Mouse (Mus musculus) common myeloid progenitor, adult 5-6 weeks (primary cell): ENCODE measurements at regions not wholly inside any gene's neighbourhood (a gene's known extent, or its start where the extent isn't known, plus 50 kb on each side); places are given as distances from the start of the nearest gene placed in this dataset.

Experiments used
- ATAC-seq: replicated peaks from 2 replicates; pipeline ENCODE4 v1.8.0; 2016; ENCODE audit warnings: low read depth, mild to moderate bottlenecking, moderate TSS enrichment, inconsistent platforms; ENCODE audit not compliant: poor library complexity, severe bottlenecking

DNA sequence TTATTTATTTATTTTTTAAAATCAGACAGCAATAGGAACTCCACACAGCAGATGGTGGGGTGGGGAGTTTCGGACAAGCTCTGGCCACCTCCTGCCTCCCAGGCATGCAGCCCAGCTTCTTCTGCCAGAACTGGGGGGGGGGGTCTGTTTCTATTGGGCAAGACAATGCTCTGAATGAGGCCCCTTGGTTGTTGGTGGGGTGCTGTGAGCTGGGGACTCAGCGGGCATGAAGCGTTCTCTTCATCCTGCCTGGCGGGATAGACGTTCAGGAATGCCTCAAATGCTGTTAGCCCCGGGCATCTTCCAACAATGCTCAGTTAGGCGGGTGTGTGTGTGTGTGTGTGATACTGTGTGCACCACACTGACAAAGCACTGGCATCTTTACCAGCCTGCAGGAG lies 103.7 kb downstream of the E030025P04Rik start:
- no peak for ATAC-seq

DNA sequence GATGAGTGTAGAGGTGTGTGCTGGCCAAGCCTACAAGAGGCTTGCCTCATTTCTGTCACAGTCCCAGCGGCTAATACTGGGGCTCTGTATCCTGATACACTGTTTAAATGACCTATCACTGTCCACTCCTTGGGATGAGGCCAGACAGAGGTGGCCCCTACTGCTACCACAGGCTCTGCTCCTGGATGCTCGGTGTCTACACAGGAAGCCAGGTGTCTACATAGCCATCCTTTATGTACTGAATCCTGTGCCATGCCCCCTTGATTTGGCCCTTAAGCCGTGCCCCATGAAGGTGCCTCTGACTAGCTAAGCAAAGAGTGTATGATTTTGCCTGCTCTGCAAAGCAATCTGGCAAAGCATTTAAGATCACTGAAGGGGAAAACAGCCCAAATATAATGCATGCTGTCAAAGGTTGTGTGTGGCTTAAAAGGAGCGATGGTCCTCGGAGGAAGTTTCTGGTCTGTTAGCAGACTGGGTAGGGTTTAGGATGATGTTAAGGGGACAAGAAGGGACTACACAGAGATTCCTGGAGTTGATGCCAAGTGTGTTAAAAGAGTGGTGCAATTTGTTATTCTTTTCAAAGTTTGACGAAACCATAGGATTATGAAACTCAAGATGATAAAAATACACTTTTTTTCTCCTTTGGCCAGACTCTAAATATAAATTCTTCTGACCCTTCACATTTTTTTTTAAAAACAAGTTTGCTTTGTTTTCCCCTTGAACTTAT lies 104.2 kb downstream of the E030025P04Rik start:
- ATAC-seq, result no peak

DNA sequence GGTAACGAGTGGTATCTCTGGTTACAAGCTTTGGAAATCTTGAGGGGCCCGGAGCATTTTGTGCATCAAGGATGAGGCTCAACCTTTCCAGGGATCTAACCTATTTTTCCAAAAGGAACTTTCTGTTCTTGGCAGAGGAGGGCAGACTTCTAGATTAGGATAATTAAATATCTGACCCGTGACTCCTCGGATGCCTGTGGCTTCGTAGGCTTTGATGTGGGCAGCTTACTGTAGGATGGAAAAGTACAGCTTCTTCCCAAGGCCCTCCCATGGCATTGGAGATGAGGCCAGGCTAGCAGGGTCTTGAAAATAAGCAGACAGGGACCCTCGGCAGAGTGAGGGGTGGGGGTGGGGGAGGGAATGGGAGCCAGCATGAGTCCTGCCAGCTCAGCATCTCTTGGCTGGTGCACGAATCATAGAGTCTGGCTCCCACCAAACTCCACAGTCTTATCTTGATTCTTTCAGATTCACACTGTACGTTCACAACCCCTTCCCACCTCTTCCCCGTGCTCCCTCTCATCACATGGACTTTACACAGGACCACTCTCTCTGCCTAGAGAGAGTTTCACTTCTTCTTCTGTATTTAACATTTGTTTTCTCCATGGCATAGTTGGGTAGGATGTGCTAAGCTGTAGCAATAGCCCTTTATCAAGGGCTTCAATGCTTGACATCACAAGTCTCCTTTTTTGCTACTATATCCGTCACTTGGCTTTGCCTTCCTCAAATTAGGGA lies 104.9 kb downstream of the E030025P04Rik start:
- ATAC-seq, result no peak

DNA sequence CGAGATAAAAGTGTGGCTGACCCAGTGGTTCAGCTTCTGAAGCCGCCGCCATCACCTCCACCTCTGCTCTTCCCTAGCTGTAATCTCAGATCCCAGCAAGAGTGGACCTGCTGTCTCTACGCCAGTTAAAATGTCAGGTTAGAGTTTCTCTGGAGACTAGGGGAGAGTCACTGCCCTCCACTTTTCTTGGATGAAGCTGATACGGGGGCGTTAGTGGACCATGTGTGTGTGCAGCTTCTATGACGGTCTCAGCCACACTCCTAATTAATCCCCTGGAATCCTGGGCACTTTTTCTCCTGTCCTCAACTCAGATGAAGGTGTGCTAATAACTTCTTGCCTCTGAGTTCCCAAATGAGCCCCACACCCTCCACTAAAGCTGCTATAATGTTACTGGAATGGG lies 106.0 kb downstream of the E030025P04Rik start:
- ATAC-seq, result no peak

DNA sequence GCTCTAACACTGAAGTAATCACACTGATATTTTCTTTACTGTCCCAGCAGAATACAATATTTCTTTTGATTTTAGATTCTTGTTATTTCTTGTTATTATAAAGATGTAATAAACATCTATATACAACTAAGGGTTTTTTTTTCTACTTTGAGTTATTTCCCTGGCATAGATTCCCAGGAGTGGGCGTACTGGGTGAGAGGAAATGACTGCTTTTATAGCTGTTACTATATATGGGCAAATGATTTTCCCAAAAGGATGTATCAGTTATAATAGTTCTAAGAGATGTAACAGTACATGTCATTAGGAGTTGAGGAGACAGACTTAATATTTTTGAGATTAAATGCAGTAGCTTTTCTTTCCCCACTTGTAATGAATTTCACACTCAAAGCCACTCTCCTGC lies 109.6 kb downstream of the E030025P04Rik start:
- no peak for ATAC-seq

DNA sequence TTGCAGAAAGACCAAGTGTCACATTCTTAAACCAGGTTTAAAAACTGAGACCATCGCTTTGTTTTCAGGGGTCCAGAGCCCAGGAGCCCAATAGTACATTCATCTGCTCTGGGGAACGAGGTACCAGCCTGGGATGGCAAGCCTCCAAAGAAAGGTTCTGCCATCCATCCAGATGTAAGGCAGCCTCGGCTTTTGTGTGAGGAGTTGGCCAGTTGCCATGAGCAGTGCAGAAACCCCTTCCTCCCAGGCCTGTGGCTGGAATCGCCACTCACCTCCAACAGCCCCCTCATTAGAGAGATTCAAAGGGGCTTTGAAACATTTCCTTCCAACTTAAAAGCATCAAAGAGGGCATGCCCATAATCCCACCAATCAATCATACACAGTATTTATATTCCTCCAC lies 110.1 kb downstream of the E030025P04Rik start:
- no peak for ATAC-seq

DNA sequence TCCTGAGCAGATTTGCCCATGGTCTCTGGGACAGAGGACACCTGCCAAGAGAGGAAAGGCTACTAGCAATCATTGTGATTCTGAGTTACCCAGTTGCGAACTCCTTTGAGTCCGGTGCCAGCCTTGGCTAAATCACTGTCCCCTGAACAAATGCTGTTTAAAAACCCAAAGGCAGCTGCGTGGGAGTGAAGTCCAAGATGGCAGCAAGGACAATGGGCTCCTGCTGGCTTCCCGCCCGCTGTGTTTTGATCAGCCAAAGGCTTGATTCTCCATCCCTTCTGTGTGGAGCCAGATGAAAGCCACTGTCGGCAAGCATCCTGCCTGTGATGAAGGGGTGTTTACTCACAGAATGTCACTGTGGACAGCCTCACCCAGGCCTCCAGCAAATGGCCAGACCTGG lies 111.4 kb downstream of the E030025P04Rik start:
- ATAC-seq, result no peak

DNA sequence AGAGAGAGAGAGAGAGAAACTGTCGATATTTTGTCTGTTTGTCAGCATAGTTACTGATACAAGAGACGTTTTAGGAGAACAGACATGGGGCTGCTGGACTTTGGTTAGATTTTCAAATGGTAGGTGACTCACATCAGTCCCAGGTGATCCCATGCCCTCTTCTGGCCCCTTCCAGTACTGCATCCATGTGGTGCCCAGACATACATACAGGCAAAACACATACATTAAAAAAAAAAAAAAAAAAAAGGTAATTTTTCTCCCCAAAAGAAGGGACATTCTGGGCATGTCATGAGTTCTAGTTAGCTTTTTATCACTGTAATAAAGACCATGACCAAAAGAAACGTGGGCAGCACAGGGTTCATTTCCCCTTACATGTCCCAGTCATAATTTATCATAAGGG lies 110.3 kb downstream of the Axin2 start:
- peak; percentile 71; the same call in 1 of the 2 replicates for ATAC-seq

DNA sequence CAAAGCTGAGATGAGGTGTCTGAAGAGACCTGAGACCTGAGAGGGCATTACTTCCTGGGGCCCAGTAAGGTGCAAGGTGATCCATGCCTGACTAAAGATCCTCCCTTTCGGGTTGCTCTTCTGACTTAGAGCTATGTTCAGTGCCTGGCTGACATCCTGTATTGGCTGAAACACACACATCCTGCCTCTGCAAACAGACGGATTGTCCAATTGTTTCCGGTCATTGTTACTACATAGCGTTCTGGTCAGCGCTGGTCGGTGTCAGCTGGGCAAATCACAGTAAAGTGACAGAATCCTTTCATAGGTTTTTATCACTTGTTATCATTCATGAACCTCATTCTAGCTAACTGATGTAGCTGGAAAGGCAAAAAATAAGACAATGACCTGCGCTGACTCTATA lies 109.7 kb downstream of the Axin2 start:
- ATAC-seq, result no peak

DNA sequence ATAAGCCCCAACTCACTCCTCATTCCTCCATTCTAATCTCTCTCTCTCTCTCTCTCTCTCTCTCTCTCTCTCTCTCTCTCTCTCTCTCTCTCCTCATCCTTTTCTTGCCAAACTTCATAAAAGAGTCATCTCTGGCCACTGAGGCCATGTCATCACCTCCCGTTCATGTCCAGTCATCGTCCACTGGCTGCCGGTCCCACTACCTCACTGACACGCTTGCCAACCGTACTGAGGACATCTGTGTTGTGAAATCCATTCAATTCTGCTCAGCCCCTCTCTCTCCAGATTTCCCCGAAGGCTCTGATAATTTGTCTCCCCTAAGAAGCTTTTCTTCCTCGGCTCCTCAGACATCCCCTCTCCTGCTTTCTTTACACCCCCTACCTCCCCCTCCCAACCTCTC lies 94.7 kb downstream of the Axin2 start:
- ATAC-seq, result no peak

DNA sequence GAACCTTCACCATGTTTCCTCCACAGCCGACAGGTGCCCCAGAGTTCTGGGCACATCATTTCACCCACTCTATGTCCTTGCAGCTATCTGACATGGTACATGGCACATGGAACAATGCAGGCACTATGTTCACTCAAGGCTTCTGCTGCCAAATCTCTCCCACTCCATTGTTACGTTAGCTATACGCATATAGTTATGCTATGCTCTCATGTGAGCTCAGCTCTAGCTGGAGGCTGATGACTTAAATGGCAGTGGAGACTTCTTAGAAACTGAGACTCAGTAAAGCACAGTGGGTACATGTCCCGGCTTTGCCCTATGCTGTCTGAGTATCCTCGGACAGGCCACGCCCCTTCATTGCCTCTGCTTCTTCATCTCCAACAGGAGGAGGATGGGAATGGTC lies 91.0 kb downstream of the Axin2 start:
- no peak for ATAC-seq

DNA sequence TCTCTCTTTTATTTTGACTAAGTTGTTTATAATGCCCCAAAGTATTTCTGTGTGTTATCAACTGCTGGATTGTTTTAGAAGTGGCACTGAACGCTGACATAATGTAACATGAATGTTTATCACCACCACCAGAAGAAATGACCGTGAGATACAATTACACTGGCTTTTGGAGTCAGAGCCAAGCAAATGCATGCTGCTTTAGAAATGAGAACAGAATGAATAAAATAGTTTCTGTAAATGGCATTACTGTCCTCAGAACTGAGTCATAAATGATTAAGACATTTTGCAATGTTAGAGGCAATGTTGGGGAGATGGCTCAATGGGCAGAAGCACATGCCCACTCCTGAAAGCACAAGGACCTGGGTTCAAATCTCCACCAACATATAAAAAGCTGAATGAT lies 88.7 kb downstream of the Axin2 start:
- no peak for ATAC-seq

DNA sequence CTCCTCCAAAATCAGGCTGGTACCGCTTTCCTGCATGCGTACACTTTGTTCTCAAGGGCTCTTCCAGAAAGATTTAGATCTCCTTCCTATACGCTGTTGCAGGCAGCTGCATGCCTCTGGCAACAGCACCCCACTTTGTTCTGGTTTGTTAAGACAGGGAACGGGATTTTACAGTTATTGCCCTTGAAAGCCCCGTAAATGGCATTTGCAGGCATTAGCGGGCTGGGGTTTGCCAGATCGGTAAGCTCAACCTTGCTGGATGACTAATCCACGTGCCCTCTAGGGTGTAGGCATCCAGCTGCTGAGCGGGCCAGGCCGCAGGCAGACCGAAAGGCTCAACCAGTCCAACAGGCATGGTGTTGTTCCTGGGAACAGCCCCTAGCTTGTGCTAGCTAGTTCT lies 85.5 kb downstream of the Axin2 start:
- ATAC-seq, result no peak
